Mouse (Mus musculus) liver, adult 2 months (tissue): ENCODE results near the gene Rps4x. TPM values are rescaled to one million over a fixed set of nuclear protein-coding genes. Genes with fewer than 3 reads are reported as not detected.

Source experiments
- DNase-seq: peaks from one replicate; pipeline ENCODE4 v3.0.0-alpha.2; 2011; ENCODE audit warnings: low read depth, low spot score; ENCODE audit errors: extremely low read depth
- H3K27ac ChIP-seq: fragments of 200-500 bp; replicated peaks from 2 replicates; pipeline ENCODE4 v1.5.1; 2012; ENCODE audit warnings: low read depth, mild to moderate bottlenecking, control low read depth, inconsistent platforms, low read length; ENCODE audit not compliant: insufficient read depth
- H3K27me3 ChIP-seq: fragments of 200-500 bp; 2 replicates; pipeline ENCODE4 v1.6.1; 2012; ENCODE audit warnings: mild to moderate bottlenecking, moderate library complexity, low read length, inconsistent platforms; ENCODE audit not compliant: control insufficient read depth, insufficient read depth
- H3K36me3 ChIP-seq: fragments of 200-500 bp; 2 replicates; pipeline ENCODE4 v1.6.1; 2012; ENCODE audit warnings: low read length, inconsistent platforms; ENCODE audit not compliant: control insufficient read depth, insufficient read depth
- H3K4me1 ChIP-seq: fragments of 200-500 bp; 2 replicates; pipeline ENCODE4 v1.6.1; 2011; ENCODE audit warnings: low read length; ENCODE audit not compliant: control insufficient read depth, insufficient read depth
- H3K4me3 ChIP-seq: fragments of 200-500 bp; 2 replicates; pipeline ENCODE4 v1.5.1; 2011; ENCODE audit warnings: low read depth, mild to moderate bottlenecking, control low read depth, low read length, moderate library complexity; ENCODE audit not compliant: insufficient read depth
- H3K79me2 ChIP-seq: fragments of 200-500 bp; 2 replicates; pipeline ENCODE4 v1.6.1; 2012; ENCODE audit warnings: inconsistent platforms, mild to moderate bottlenecking, low read length, moderate library complexity; ENCODE audit not compliant: control insufficient read depth, insufficient read depth
- H3K9ac ChIP-seq: fragments of 200-500 bp; 2 replicates; pipeline ENCODE4 v1.6.1; 2012; ENCODE audit warnings: low read depth, mild to moderate bottlenecking, control low read depth, inconsistent platforms, low read length
- CTCF ChIP-seq: fragments of 200-500 bp; IDR thresholded peaks from 2 replicates; pipeline ENCODE4 v1.5.1; 2011; ENCODE audit warnings: low read depth, low read length, control low read depth
- POLR2A ChIP-seq: fragments of 200-500 bp; IDR thresholded peaks from 2 replicates; pipeline ENCODE4 v1.6.1; 2011; ENCODE audit warnings: low read length, control low read depth; ENCODE audit not compliant: insufficient read depth; ENCODE audit errors: extremely low read depth
- WGBS: fragments of 180-500 bp; shearing (Covaris S2); methylation state at CpG from one replicate; pipeline ENCODE4 v1.1.7; 2018; 5-methylcytosine and 5-hydroxymethylcytosine counted together
- polyA plus RNA-seq: library from polyadenylated mRNA; depleted of rRNA; stranded (reverse); fragments of >200 nt; gene quantifications from 2 replicates; pipeline ENCODE4 v1.2.3, GENCODE M21; 2012
- total RNA-seq: library from RNA; depleted of rRNA; stranded (reverse); fragments of >200 nt; gene quantifications from 2 replicates; pipeline ENCODE4 v1.2.3, GENCODE M21; 2014

The Rps4x gene
- total and polyA plus RNA-seq, 2 experiments, result 189 to 619 TPM

DNA sequence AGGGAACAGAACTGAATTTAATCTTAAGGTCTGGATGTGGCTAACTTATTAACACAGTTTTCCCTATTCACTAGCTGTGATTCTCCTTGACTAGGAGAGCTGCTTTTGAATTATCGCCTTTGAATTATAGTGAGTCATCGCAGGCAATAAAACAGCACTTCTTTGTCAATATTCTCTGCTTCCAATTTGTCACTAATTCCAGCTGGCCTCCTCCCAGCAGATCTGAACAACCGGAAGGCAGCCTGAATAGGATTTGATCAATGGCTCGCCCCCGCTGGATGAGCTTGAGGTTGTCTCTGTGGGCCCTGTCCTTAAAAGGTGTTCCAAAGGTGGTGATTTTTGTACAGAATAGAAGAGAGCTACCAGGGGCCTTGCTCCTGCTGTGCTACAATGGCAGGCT, 22.7 kb downstream of the Rps4x start:
- no peak for DNase-seq
- Histone ChIP-seq H3K4me3 (no peak overlapping the region), H3K4me1 (no peaks in the 10 kb centered on the region), H3K27ac (no peak overlapping the region), H3K27me3 (no peaks in the 10 kb centered on the region), H3K36me3 (no peaks in the 10 kb centered on the region), H3K9ac (no peak overlapping the region), H3K79me2 (no peaks in the 10 kb centered on the region)
- WGBS, result 58% methylated on average over 5 of the region's 5 CpGs
- TF ChIP-seq POLR2A, result no peak
- no peak for TF ChIP-seq CTCF

DNA sequence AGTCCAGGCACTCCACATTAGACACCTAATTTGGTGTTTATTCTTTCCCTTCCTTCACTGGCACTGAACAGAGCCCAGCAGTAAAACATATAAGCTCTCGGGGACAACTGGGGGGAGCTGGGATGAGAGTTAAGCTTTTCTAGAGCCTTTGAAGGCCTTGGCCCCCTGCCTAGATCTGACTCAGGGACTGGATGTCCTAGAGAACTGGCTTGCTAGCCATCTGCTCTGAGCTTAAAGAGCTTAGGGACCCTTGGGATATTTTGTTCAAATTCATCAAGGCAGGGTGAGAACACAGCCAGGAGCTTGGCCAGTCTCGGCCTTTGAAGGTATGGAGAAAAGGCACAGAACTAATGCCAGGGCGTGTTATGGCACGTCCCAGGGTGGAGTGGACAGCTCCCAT, 25.7 kb downstream of the Rps4x start:
- Histone ChIP-seq H3K27me3 (no peaks in the 10 kb centered on the region), H3K79me2 (no peaks in the 10 kb centered on the region), H3K4me3 (no peak overlapping the region), H3K9ac (no peak overlapping the region), H3K36me3 (no peaks in the 10 kb centered on the region), H3K4me1 (no peaks in the 10 kb centered on the region), H3K27ac (no peak overlapping the region)
- no peak for DNase-seq
- TF ChIP-seq POLR2A (no peak), CTCF (no peak)
- WGBS, result 94% methylated on average over 4 of the region's 4 CpGs

- H3K36me3 ChIP-seq, result no peaks in the 10 kb centered on the region
- H3K9ac ChIP-seq, result no peak overlapping the region
- TF ChIP-seq POLR2A (no peak), CTCF (no peak)
- WGBS, result 47% methylated on average over 2 of the region's 2 CpGs
- DNase-seq, result no peak
- H3K27me3 ChIP-seq, result no peaks in the 10 kb centered on the region
- H3K4me1 ChIP-seq, result no peaks in the 10 kb centered on the region
- H3K79me2 ChIP-seq, result no peaks in the 10 kb centered on the region
- no peak overlapping the region for H3K27ac ChIP-seq
- no peak overlapping the region for H3K4me3 ChIP-seq
Measured at GRCm38 (mm10) chrX:102163096-102163495, 26.1 kb downstream of the Rps4x start.

DNA sequence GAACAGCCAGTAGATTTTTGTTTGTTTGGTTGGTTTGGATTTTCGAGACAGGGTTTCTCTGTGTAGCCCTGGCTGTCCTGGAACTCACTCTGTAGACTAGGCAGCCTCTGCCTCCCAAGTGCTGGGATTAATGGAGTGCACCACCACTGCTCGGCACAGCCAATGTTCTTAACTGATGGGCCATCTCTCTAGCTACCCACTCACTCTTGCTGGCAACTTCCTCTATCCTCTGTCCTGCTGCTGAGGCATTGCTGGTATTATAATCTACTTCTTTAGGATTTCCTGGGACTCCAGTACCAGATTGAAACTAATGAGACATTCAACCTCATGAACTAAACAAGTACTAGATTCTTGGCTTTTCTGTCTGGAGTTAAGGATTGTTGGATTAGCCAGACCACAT, 28.7 kb downstream of the Rps4x start:
- Histone ChIP-seq H3K27ac (no peak overlapping the region), H3K36me3 (no peaks in the 10 kb centered on the region), H3K27me3 (no peaks in the 10 kb centered on the region), H3K4me1 (peaks cover 2% of the 10 kb centered on the region; the same call in 1 of the 2 replicates), H3K4me3 (no peak overlapping the region), H3K79me2 (no peaks in the 10 kb centered on the region), H3K9ac (no peak overlapping the region)
- 52% methylated on average over 2 of the region's 2 CpGs for WGBS
- TF ChIP-seq CTCF (no peak), POLR2A (no peak)
- DNase-seq, result no peak

DNA sequence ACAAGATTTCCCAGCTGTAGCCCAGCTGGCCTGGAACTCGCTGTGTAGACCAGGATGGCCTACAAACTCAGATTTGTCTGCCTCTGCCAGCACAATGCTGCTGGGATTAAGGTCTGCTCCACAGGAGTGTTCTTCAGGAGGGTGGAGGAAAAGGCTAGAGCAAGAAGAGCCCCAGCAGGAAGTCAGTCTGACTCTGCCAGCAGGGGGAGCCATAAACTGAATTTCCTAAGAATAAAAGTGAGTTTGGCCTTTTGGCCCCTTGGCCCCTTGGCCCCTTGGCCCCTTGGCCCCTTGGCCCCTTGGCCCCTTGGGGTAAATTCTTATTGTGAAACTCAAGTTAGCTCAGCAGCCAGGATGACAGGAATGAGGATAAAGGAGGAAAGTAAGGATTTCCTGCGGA, 29.4 kb downstream of the Rps4x start:
- H3K4me1 ChIP-seq, result peaks cover 2% of the 10 kb centered on the region; the same call in 1 of the 2 replicates
- H3K79me2 ChIP-seq, result no peaks in the 10 kb centered on the region
- WGBS, result 84% methylated on average over 2 of the region's 2 CpGs
- no peak overlapping the region for H3K9ac ChIP-seq
- DNase-seq, result peak; percentile 31
- H3K4me3 ChIP-seq, result no peak overlapping the region
- H3K27me3 ChIP-seq, result no peaks in the 10 kb centered on the region
- H3K27ac ChIP-seq, result no peak overlapping the region
- no peaks in the 10 kb centered on the region for H3K36me3 ChIP-seq
- TF ChIP-seq POLR2A, result no peak
- TF ChIP-seq CTCF, result peak; percentile 35; the same call in 1 of the 2 replicates

DNA sequence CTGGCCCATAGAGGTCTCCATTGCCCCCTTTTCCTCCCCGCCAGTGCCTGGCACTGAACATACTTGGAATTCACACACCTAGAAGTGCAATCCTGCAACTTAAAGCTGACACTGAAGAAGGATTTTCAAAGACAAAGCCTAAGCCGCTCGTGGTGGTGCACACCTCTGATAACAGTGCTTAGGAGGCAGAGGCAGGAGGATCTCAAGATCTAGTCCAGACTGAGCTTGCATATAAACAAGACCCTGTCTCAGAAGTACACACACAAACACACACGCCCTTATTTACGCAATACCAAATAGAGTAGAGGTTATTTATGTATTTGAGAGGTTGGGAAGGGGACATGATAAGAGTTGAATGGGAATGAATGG, 31.8 kb downstream of the Rps4x start:
- WGBS, result 17% methylated on average over 5 of the region's 5 CpGs
- H3K4me1 ChIP-seq, result peaks cover 2% of the 10 kb centered on the region; the same call in 1 of the 2 replicates
- TF ChIP-seq POLR2A, result no peak
- TF ChIP-seq CTCF, result no peak
- peak overlapping the region; percentile 69 for H3K4me3 ChIP-seq
- H3K79me2 ChIP-seq, result no peaks in the 10 kb centered on the region
- no peaks in the 10 kb centered on the region for H3K36me3 ChIP-seq
- peak overlapping the region; percentile 98 for H3K27ac ChIP-seq
- DNase-seq, result no peak
- peak overlapping the region; percentile 86 for H3K9ac ChIP-seq
- no peaks in the 10 kb centered on the region for H3K27me3 ChIP-seq
